Mouse (Mus musculus): ENCODE measurements around the gene Selenbp2.
"Not testable (repeated sequence)": the region's sequence is repeated elsewhere in the genome, so short reads cannot be mapped to it uniquely, and the experiment has no call there.

- not testable (repeated sequence) for TF ChIP-seq POLR2A (IDR thresholded peaks at IDR 0.05; ENCODE audit: control insufficient read depth, low read depth, low read length); CTCF (IDR thresholded peaks at IDR 0.05; ENCODE audit: control insufficient read depth, insufficient read depth, insufficient replicate concordance, low read depth, low read length)
These were observed 1.7 kb upstream of the Selenbp2 start for GRCm38 (mm10) chr3:94691694-94692093.

Data from testis, adult 2 months (tissue).